Mouse (Mus musculus) liver, embryonic 14.5 days (tissue): ENCODE data around the gene Olfr344.

Experiments used
- CTCF ChIP-seq: IDR thresholded peaks from 2 replicates; pipeline ENCODE4 v1.5.1; 2016; ENCODE audit warnings: antibody characterized with exemption, low read depth, control low read depth
- EP300 ChIP-seq: IDR thresholded peaks from 2 replicates; pipeline ENCODE4 v1.6.1; 2016; ENCODE audit warnings: antibody characterized with exemption, low read depth

GRCm38 (mm10) chr2:36567845-36568244 is 1.4 kb downstream of the Olfr344 start:
- no peak for TF ChIP-seq CTCF
- TF ChIP-seq EP300, result no peak
